Mouse (Mus musculus): ENCODE measurements around the gene Ethe1. TPM values are rescaled to one million over a fixed set of nuclear protein-coding genes. Genes with fewer than 3 reads are reported as not detected.
A peak's percentile ranks its signal among the peaks of the same experiment; 100 is the strongest.

Gene Ethe1
- total RNA-seq, 2 experiments from 2014 or later = 11.4 to 12.4 TPM

DNA sequence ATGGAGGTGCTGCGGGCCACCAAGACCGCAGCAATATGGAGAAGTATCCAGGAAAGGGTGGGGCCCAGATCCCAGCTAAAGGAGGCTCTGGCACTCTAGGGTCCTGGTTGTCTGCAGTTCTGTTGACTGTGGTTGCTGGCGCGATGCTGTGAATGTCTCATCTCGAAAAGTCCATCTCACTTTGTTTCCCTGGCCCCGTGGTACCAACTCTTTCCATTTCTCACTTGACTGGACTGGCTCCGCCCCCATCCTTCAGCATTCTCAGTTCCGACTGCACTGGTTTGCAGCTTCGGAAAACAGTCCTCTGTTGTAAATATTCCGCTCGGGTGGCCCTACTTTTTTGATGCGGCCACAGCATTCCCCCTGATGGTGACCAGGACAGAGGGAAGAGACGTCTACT, 53.1 kb downstream of the Ethe1 start:
- ATAC-seq (replicated peaks; ENCODE audit: low FRiP score, low TSS enrichment, poor library complexity, severe bottlenecking) = no peak

DNA sequence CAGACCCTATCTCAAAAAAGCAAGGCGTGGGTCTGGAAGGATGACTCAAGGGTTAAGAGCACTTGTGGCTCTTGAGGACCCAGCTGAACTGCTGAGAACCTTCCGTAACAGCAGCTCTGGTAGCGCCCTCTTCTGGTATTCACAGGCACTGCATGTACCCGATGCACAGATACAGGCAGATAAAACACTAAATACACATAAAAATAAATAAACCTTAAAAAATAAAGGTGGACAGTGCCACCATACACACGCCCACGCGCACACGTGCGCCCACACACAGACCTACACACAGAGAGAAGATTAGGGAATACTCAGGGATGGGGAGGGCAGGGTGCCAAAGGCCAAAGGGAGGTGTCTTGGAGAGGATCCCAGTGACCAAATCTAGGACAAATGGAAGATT, 55.1 kb downstream of the Ethe1 start:
- ATAC-seq (replicated peaks; ENCODE audit: low FRiP score, low TSS enrichment, poor library complexity, severe bottlenecking) = no peak; the same call in 1 of the 2 replicates

DNA sequence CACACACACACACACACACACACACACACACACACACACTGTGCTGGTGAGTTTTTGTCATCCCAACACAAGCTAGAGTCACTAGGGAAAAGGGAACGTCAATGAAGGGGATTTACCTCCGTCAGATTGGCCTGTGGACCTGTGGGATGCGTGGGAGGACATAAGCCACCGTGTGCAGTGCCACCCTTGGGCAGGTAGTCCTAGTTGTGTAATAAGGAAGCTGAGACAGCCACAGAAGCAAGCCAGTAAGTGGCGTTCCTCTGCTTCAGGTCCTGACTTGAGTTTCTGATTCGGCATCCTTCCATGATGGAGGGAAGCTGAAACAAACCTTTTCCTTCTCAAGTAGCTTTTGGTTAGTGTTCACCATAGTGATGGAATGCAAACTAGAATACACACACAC, 57.1 kb downstream of the Ethe1 start:
- ATAC-seq (replicated peaks; ENCODE audit: low FRiP score, low TSS enrichment, poor library complexity, severe bottlenecking) = no peak

DNA sequence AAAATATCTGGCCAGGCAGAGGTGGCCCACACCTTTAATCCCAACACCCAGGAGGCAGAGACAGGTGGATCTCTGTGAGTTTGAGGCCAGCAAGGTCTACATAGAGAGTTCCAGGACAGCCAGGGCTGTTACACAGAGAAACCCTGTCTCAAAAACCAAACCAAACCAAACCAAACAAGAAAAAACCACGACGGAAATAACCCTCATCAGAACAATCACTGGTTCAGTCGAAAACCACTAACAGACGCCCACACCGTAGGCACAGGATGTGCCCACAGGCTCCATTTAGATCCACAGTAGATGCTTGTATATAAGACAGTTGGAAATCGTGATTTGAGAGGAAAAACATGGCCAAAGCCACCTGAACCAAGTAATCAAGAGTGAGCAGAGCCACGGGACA, 57.7 kb downstream of the Ethe1 start:
- ATAC-seq (replicated peaks; ENCODE audit: low FRiP score, low TSS enrichment, poor library complexity, severe bottlenecking) = no peak

DNA sequence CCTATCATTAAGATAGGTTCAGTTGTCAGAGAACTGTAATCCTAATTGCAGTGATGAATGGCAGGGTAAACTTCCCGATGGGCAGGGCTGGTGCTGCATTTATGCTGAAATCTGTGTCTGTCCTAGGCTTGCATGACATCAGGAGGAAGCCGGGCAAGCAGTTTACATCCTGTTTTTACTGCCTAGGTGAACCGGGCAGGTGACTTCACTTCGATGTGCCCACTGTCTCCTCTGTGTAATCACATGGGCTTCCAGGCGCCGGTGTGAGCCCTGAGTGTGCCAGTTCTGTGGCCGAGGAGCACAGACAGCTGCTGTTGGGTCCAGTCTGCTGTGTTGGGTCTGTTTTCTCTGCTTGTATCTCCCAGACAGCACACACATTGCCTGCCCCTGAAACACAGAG, 59.1 kb downstream of the Ethe1 start:
- ATAC-seq (replicated peaks; ENCODE audit: low FRiP score, low TSS enrichment, poor library complexity, severe bottlenecking) = no peak

DNA sequence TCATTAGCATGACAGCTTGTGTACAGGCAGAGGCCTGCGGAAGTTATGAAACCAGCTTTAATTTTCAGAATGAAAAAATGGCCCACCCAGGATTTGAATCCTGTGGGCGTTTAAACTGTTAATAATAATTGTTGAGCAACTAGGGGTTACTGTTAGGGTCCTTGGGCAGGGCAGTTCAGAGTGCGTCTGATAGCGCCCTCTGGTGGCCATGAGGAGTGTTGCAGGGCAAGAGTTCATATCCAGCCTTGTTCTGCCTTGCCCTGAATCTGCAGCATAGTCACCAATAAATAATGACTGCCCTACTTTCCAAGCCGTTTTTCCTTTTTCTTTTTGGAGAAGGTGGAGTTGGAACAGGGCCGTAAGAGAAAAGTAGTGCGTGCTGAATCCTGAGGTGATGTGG, 66.3 kb downstream of the Ethe1 start:
- ATAC-seq (replicated peaks; ENCODE audit: low FRiP score, low TSS enrichment, poor library complexity, severe bottlenecking) = peak; percentile 78

Other genes starting within 250 kb of the Ethe1 start
- gene Lypd5, start 238.3 kb upstream of the Ethe1 start, total RNA-seq (2014; fragmentation: Nextera tagmentation) = not detected in 2 replicates
- gene Lypd5, start 238.3 kb upstream of the Ethe1 start, total RNA-seq (2017) = not detected in 2 replicates
- gene Kcnn4, start 217.3 kb upstream of the Ethe1 start, total RNA-seq (2014; fragmentation: Nextera tagmentation) = 120 and 147 TPM in 2 replicates
- 121 and 155 TPM in 2 replicates for gene Kcnn4, start 217.3 kb upstream of the Ethe1 start, total RNA-seq (2017)
- gene Smg9, start 187.9 kb upstream of the Ethe1 start, total RNA-seq (2014; fragmentation: Nextera tagmentation) = 32.7 and 41.2 TPM in 2 replicates
- gene Smg9, start 187.9 kb upstream of the Ethe1 start, total RNA-seq (2017) = 11.2 and 26.3 TPM in 2 replicates
- gene Irgc1, start 135.2 kb upstream of the Ethe1 start, total RNA-seq (2014; fragmentation: Nextera tagmentation) = not detected in 2 replicates
- not detected in 2 replicates for gene Irgc1, start 135.2 kb upstream of the Ethe1 start, total RNA-seq (2017)
- 2.3 and 5.4 TPM in 2 replicates for gene Plaur, start 125.1 kb upstream of the Ethe1 start, total RNA-seq (2014; fragmentation: Nextera tagmentation)
- 2.2 and 2.5 TPM in 2 replicates for gene Plaur, start 125.1 kb upstream of the Ethe1 start, total RNA-seq (2017)
- gene Cadm4, start 105.5 kb upstream of the Ethe1 start, total RNA-seq (2014; fragmentation: Nextera tagmentation) = 0.27 TPM in 1 of 2 replicates, not detected in the other
- gene Cadm4, start 105.5 kb upstream of the Ethe1 start, total RNA-seq (2017) = not detected in 2 replicates
- 3.5 and 4.0 TPM in 2 replicates for gene Zfp428, start 80.5 kb upstream of the Ethe1 start, total RNA-seq (2014; fragmentation: Nextera tagmentation)
- gene Zfp428, start 80.5 kb upstream of the Ethe1 start, total RNA-seq (2017) = 3.1 and 9.7 TPM in 2 replicates
- not detected in 2 replicates for gene AC161166.1, start 75.1 kb upstream of the Ethe1 start, total RNA-seq (2014; fragmentation: Nextera tagmentation)
- not detected in 2 replicates for gene AC161166.1, start 75.1 kb upstream of the Ethe1 start, total RNA-seq (2017)
- gene Irgq, start 56.9 kb upstream of the Ethe1 start, total RNA-seq (2014; fragmentation: Nextera tagmentation) = 4.7 and 6.3 TPM in 2 replicates
- gene Irgq, start 56.9 kb upstream of the Ethe1 start, total RNA-seq (2017) = 3.0 and 5.2 TPM in 2 replicates
- gene Pinlyp, start 41.4 kb upstream of the Ethe1 start, total RNA-seq (2014; fragmentation: Nextera tagmentation) = not detected in 2 replicates
- gene Pinlyp, start 41.4 kb upstream of the Ethe1 start, total RNA-seq (2017) = not detected in 2 replicates
- 89.0 and 93.7 TPM in 2 replicates for gene Xrcc1, start 41.3 kb upstream of the Ethe1 start, total RNA-seq (2014; fragmentation: Nextera tagmentation)
- gene Xrcc1, start 41.3 kb upstream of the Ethe1 start, total RNA-seq (2017) = 20.7 and 36.6 TPM in 2 replicates
- gene Zfp575, start 98 bp downstream of the Ethe1 start, total RNA-seq (2014; fragmentation: Nextera tagmentation) = 0.37 TPM in 1 of 2 replicates, not detected in the other
- not detected in 2 replicates for gene Zfp575, start 98 bp downstream of the Ethe1 start, total RNA-seq (2017)
- gene Phldb3, start 23.2 kb downstream of the Ethe1 start, total RNA-seq (2014; fragmentation: Nextera tagmentation) = 2.6 and 2.8 TPM in 2 replicates
- 6.8 and 9.7 TPM in 2 replicates for gene Phldb3, start 23.2 kb downstream of the Ethe1 start, total RNA-seq (2017)
- gene Lypd3, start 49.0 kb downstream of the Ethe1 start, total RNA-seq (2014; fragmentation: Nextera tagmentation) = not detected in 2 replicates
- not detected in 2 replicates for gene Lypd3, start 49.0 kb downstream of the Ethe1 start, total RNA-seq (2017)
- not detected in 2 replicates for gene Tex101, start 89.1 kb downstream of the Ethe1 start, total RNA-seq (2014; fragmentation: Nextera tagmentation)
- gene Tex101, start 89.1 kb downstream of the Ethe1 start, total RNA-seq (2017) = not detected in 2 replicates
- gene BC049730, start 121.7 kb downstream of the Ethe1 start, total RNA-seq (2014; fragmentation: Nextera tagmentation) = not detected in 2 replicates
- not detected in 2 replicates for gene BC049730, start 121.7 kb downstream of the Ethe1 start, total RNA-seq (2017)
- gene Gm4763, start 139.4 kb downstream of the Ethe1 start, total RNA-seq (2014; fragmentation: Nextera tagmentation) = not detected in 2 replicates
- gene Gm4763, start 139.4 kb downstream of the Ethe1 start, total RNA-seq (2017) = not detected in 2 replicates
- gene Cd177, start 172.8 kb downstream of the Ethe1 start, total RNA-seq (2014; fragmentation: Nextera tagmentation) = 3.2 TPM in 1 of 2 replicates, not detected in the other
- 1.8 and 2.6 TPM in 2 replicates for gene Cd177, start 172.8 kb downstream of the Ethe1 start, total RNA-seq (2017)
- not detected in 2 replicates for gene Ceacam10, start 189.7 kb downstream of the Ethe1 start, total RNA-seq (2014; fragmentation: Nextera tagmentation)
- gene Ceacam10, start 189.7 kb downstream of the Ethe1 start, total RNA-seq (2017) = 6.4 TPM in 1 of 2 replicates, not detected in the other